Mouse (Mus musculus): Measurements from ENCODE around the gene 4930415O20Rik.
A peak's percentile ranks its signal among the peaks of the same experiment; 100 is the strongest.

4930415O20Rik gene

GRCm38 (mm10) chr15:98607557-98607956 is 36.8 kb downstream of the 4930415O20Rik start:
- DNase-seq = no peak

- DNase-seq = no peak
Observed at GRCm38 (mm10) chr15:98608058-98608783, 37.4 kb downstream of the 4930415O20Rik start.

GRCm38 (mm10) chr15:98608784-98609250 is 38.0 kb downstream of the 4930415O20Rik start:
- peak; percentile 44 for DNase-seq

GRCm38 (mm10) chr15:98609331-98610130 is 38.7 kb downstream of the 4930415O20Rik start, which contains the start of gene Adcy6:
Gene Adcy6 (minus strand): TSS chr15:98610076.
- DNase-seq = peak; percentile 81

- no peak for DNase-seq
Observed at GRCm38 (mm10) chr15:98610131-98610633, 39.4 kb downstream of the 4930415O20Rik start.

GRCm38 (mm10) chr15:98612229-98612628 is 41.4 kb downstream of the 4930415O20Rik start:
- DNase-seq = no peak

GRCm38 (mm10) chr15:98614551-98614950 is 43.7 kb downstream of the 4930415O20Rik start:
- no peak for DNase-seq

- no peak for DNase-seq
Observed at GRCm38 (mm10) chr15:98614971-98615370, 44.2 kb downstream of the 4930415O20Rik start.

- no peak for DNase-seq
Observed at GRCm38 (mm10) chr15:98615751-98616150, 44.9 kb downstream of the 4930415O20Rik start.

GRCm38 (mm10) chr15:98616362-98617175 is 45.8 kb downstream of the 4930415O20Rik start:
- DNase-seq = no peak

- DNase-seq = peak; percentile 58
Observed at GRCm38 (mm10) chr15:98617176-98617537, 46.4 kb downstream of the 4930415O20Rik start.

- no peak for DNase-seq
Observed at GRCm38 (mm10) chr15:98622199-98622598, 51.4 kb downstream of the 4930415O20Rik start.

- no peak for DNase-seq
Observed at GRCm38 (mm10) chr15:98622721-98623120, 51.9 kb downstream of the 4930415O20Rik start.

GRCm38 (mm10) chr15:98623361-98623821 is 52.6 kb downstream of the 4930415O20Rik start:
- DNase-seq = no peak

- no peak for DNase-seq
Observed at GRCm38 (mm10) chr15:98626078-98626477, 55.3 kb downstream of the 4930415O20Rik start.

- DNase-seq = no peak
Observed at GRCm38 (mm10) chr15:98626487-98627212, 55.8 kb downstream of the 4930415O20Rik start.

- DNase-seq = no peak
Observed at GRCm38 (mm10) chr15:98628589-98629254, 57.9 kb downstream of the 4930415O20Rik start.

- no peak for DNase-seq
Observed at GRCm38 (mm10) chr15:98629464-98629863, 58.7 kb downstream of the 4930415O20Rik start.

GRCm38 (mm10) chr15:98630540-98630939 is 59.7 kb downstream of the 4930415O20Rik start, which contains the start of gene Cacnb3:
Gene Cacnb3 (plus strand): TSS chr15:98630840.
- no peak for DNase-seq

- peak; percentile 79 for DNase-seq
Observed at GRCm38 (mm10) chr15:98631493-98631892, 60.7 kb downstream of the 4930415O20Rik start.

- DNase-seq = peak; percentile 68
Observed at GRCm38 (mm10) chr15:98632107-98632744, 61.4 kb downstream of the 4930415O20Rik start.
